14 mouse cellular contexts compared by ENCODE assay signal in genomic region chr2:118539040-118539439, GRCm38 (mm10). TPM values are rescaled to one million over a fixed set of nuclear protein-coding genes. Genes with fewer than 3 reads are reported as not detected.
DNase-seq lines count a peak whose midpoint lies in the region; ATAC-seq and TF ChIP-seq lines count a peak whose summit lies in the region.
"Had no signal": no experiment of that assay in that cellular context is flagged by ENCODE, and none has a peak within 500 bp of the region (broad histone marks: within the 10 kb centered on the region; RNA-seq: fewer than 3 reads in every experiment).

No protein-coding gene starts in this region.

- no peak overlapping the region for H3K4me2 ChIP-seq in kidney, embryonic 15.5 days
- H3K4me2 ChIP-seq in intestine, postnatal 0 days (replicated peaks; ENCODE audit: low read depth): no peak overlapping the region
- H3K4me2 ChIP-seq: midbrain, embryonic 13.5 days had no signal

- intact Hi-C loops in heart, adult 2 months (cut with DNase I): no loop called here
- intact Hi-C loops in heart, postnatal 36 days (cut with DNase I): no loop called here
- intact Hi-C loops in left cerebral cortex, postnatal 10 days (cut with DNase I): no loop called here

- H3K27me3 ChIP-seq in heart, adult 2 months (ENCODE audit: control insufficient read depth, insufficient read depth, low read length): no peaks in the 10 kb centered on the region
- H3K27me3 ChIP-seq in kidney, embryonic 15.5 days: no peaks in the 10 kb centered on the region
- H3K27me3 ChIP-seq in embryonic facial prominence, embryonic 10.5 days (replicated peaks; ENCODE audit: low read depth, poor library complexity, severe bottlenecking): no peaks in the 10 kb centered on the region
- H3K27me3 ChIP-seq in intestine, postnatal 0 days (replicated peaks; ENCODE audit: control insufficient read depth, insufficient read depth, low read length): no peaks in the 10 kb centered on the region
- H3K27me3 ChIP-seq: midbrain, embryonic 13.5 days had no signal

- H3K4me1 ChIP-seq in heart, adult 2 months (ENCODE audit: control insufficient read depth, insufficient read depth, low read length): peaks cover 23% of the 10 kb centered on the region
- H3K4me1 ChIP-seq in kidney, embryonic 15.5 days: peaks cover 75% of the 10 kb centered on the region
- H3K4me1 ChIP-seq in embryonic facial prominence, embryonic 10.5 days: peaks cover 74% of the 10 kb centered on the region
- H3K4me1 ChIP-seq in intestine, postnatal 0 days (replicated peaks; ENCODE audit: control insufficient read depth, insufficient read depth, low read length): peaks cover 19% of the 10 kb centered on the region

- TF ChIP-seq POLR2A in heart, adult 2 months (IDR thresholded peaks at IDR 0.05; ENCODE audit: insufficient read depth, low read depth, low read length): no peak

- H3K27ac ChIP-seq in heart, adult 2 months: peak overlapping the region; percentile 95; the same call in 1 of the 2 replicates
- H3K27ac ChIP-seq in kidney, embryonic 15.5 days: peak overlapping the region; percentile 45
- peak overlapping the region; percentile 75 for H3K27ac ChIP-seq in embryonic facial prominence, embryonic 10.5 days (replicated peaks)
- peak overlapping the region; percentile 28; the same call in 1 of the 2 replicates for H3K27ac ChIP-seq in intestine, postnatal 0 days (ENCODE audit: low read depth, low read length)
- H3K27ac ChIP-seq: midbrain, embryonic 13.5 days had no signal

- no peak overlapping the region for H3K4me3 ChIP-seq in heart, adult 2 months
- H3K4me3 ChIP-seq in kidney, embryonic 15.5 days (replicated peaks): no peak overlapping the region
- no peak overlapping the region for H3K4me3 ChIP-seq in embryonic facial prominence, embryonic 10.5 days
- no peak overlapping the region for H3K4me3 ChIP-seq in intestine, postnatal 0 days (ENCODE audit: low read depth, low read length)
- H3K4me3 ChIP-seq: midbrain, embryonic 13.5 days had no signal

- no peak for ATAC-seq in kidney, embryonic 15.5 days (replicated peaks; ENCODE audit: low FRiP score)
- no peak for ATAC-seq in intestine, postnatal 0 days
- ATAC-seq: activated CD4-positive, CD25-positive, alpha-beta regulatory T cell, adult 4 months; CD4-positive, CD25-positive, alpha-beta regulatory T cell, adult 4 months; midbrain, embryonic 13.5 days had no signal

- H3K79me2 ChIP-seq in heart, adult 2 months (replicated peaks; ENCODE audit: control insufficient read depth, insufficient read depth, low read length): no peaks in the 10 kb centered on the region

- no peak for TF ChIP-seq EP300 in heart, adult 2 months (IDR thresholded peaks at IDR 0.05; ENCODE audit: insufficient read depth, low read depth, low read length)

- H3K9ac ChIP-seq in heart, adult 2 months (ENCODE audit: low read depth, low read length): no peak overlapping the region
- no peak overlapping the region for H3K9ac ChIP-seq in kidney, embryonic 15.5 days
- no peak overlapping the region for H3K9ac ChIP-seq in intestine, postnatal 0 days (ENCODE audit: low read depth, low read length)
- H3K9ac ChIP-seq: midbrain, embryonic 13.5 days had no signal

- peak in 1 of 2 experiments; percentile 14 for DNase-seq in heart, adult 2 months
- no peak for DNase-seq in heart, postnatal 36 days
- DNase-seq in kidney, postnatal 25 days: no peak
- no peak for DNase-seq in embryonic facial prominence, embryonic 10.5 days (ENCODE audit: low spot score)
- DNase-seq in left cerebral cortex, postnatal 10 days (ENCODE audit: extremely low spot score in 1 of 2, low spot score in 2 of 2): no peak
- DNase-seq: cerebellum, postnatal 10 days; kidney, adult 8-10 months; right cerebral cortex, postnatal 14 days; thymus, adult 2 months had no signal

- H3K36me3 ChIP-seq in heart, adult 2 months (ENCODE audit: control insufficient read depth, insufficient read depth, low read length): peaks cover 4% of the 10 kb centered on the region; the same call in 1 of the 2 replicates
- H3K36me3 ChIP-seq in kidney, embryonic 15.5 days: peaks cover 9% of the 10 kb centered on the region
- peaks cover 42% of the 10 kb centered on the region for H3K36me3 ChIP-seq in embryonic facial prominence, embryonic 10.5 days (replicated peaks)
- H3K36me3 ChIP-seq in intestine, postnatal 0 days (ENCODE audit: control insufficient read depth, insufficient read depth): peaks cover 5% of the 10 kb centered on the region; the same call in 1 of the 2 replicates

- H3K9me3 ChIP-seq in kidney, embryonic 15.5 days (replicated peaks): no peaks in the 10 kb centered on the region
- no peaks in the 10 kb centered on the region for H3K9me3 ChIP-seq in embryonic facial prominence, embryonic 10.5 days
- no peaks in the 10 kb centered on the region for H3K9me3 ChIP-seq in intestine, postnatal 0 days (ENCODE audit: control insufficient read depth)
- H3K9me3 ChIP-seq: midbrain, embryonic 13.5 days had no signal

- no peak for TF ChIP-seq CTCF in heart, adult 2 months (IDR thresholded peaks at IDR 0.05)
- TF ChIP-seq CTCF in intestine, postnatal 0 days (IDR thresholded peaks at IDR 0.05; ENCODE audit: low read depth): no peak

- WGBS in heart, adult 2 months: 70% methylated on average over 8 of the region's 8 CpGs
- 77% methylated on average over 8 of the region's 8 CpGs for WGBS in kidney, embryonic 15.5 days
- 85% methylated on average over 8 of the region's 8 CpGs for WGBS in embryonic facial prominence, embryonic 10.5 days
- 78% methylated on average over 8 of the region's 8 CpGs for WGBS in intestine, postnatal 0 days

RNA-seq across cellular contexts. Expression of gene Bmf, which starts 10.4 kb away (rescaled TPM):
- 1 to 10 TPM; 5.5 to 7.0 TPM for total RNA-seq in heart, adult 2 months (2021)
- 2.9 and 5.7 TPM in 2 replicates for polyA plus RNA-seq in heart, adult 2 months (2012; rRNA removed)
- 1 to 10 TPM; 6.7 to 8.2 TPM for total RNA-seq in heart, postnatal 36 days (2021)
- polyA plus RNA-seq in kidney, embryonic 15.5 days (2015; fragmentation: Nextera tagmentation; extraction: Ambion mirVana): 7.6 and 8.2 TPM in 2 replicates
- 5.6 and 6.0 TPM in 2 replicates for polyA plus RNA-seq in embryonic facial prominence, embryonic 10.5 days (2016; fragmentation: Nextera tagmentation; extraction: Ambion mirVana)
- 1.4 and 1.7 TPM in 2 replicates for polyA plus RNA-seq in intestine, postnatal 0 days (2015; fragmentation: Nextera tagmentation; extraction: Ambion mirVana)
- 1 to 10 TPM; 4.0 to 5.2 TPM for total RNA-seq in left cerebral cortex, postnatal 10 days (2021)

RNA-seq across cellular contexts. Expression of gene Bub1b, which starts 59.0 kb away (rescaled TPM):
- total RNA-seq in heart, adult 2 months (2021): 1 to 10 TPM in 1 of 2 experiments, under 1 TPM in 1; 0.65 to 1.8 TPM
- polyA plus RNA-seq in heart, adult 2 months (2012; rRNA removed): 0.25 and 1.1 TPM in 2 replicates
- total RNA-seq in heart, postnatal 36 days (2021): 1 to 10 TPM; 1.4 to 1.8 TPM
- 98.5 and 103 TPM in 2 replicates for polyA plus RNA-seq in kidney, embryonic 15.5 days (2015; fragmentation: Nextera tagmentation; extraction: Ambion mirVana)
- 162 and 169 TPM in 2 replicates for polyA plus RNA-seq in embryonic facial prominence, embryonic 10.5 days (2016; fragmentation: Nextera tagmentation; extraction: Ambion mirVana)
- 8.9 and 9.9 TPM in 2 replicates for polyA plus RNA-seq in intestine, postnatal 0 days (2015; fragmentation: Nextera tagmentation; extraction: Ambion mirVana)
- total RNA-seq in left cerebral cortex, postnatal 10 days (2021): 1 to 10 TPM; 2.8 to 4.5 TPM

RNA-seq across cellular contexts. Expression of gene Srp14, which starts 59.5 kb away (rescaled TPM):
- 100 to 1,000 TPM; 116 to 129 TPM for total RNA-seq in heart, adult 2 months (2021)
- 64.9 and 112 TPM in 2 replicates for polyA plus RNA-seq in heart, adult 2 months (2012; rRNA removed)
- 100 to 1,000 TPM; 114 to 118 TPM for total RNA-seq in heart, postnatal 36 days (2021)
- polyA plus RNA-seq in kidney, embryonic 15.5 days (2015; fragmentation: Nextera tagmentation; extraction: Ambion mirVana): 224 and 241 TPM in 2 replicates
- 234 and 245 TPM in 2 replicates for polyA plus RNA-seq in embryonic facial prominence, embryonic 10.5 days (2016; fragmentation: Nextera tagmentation; extraction: Ambion mirVana)
- polyA plus RNA-seq in intestine, postnatal 0 days (2015; fragmentation: Nextera tagmentation; extraction: Ambion mirVana): 164 and 168 TPM in 2 replicates
- 100 to 1,000 TPM; 159 to 171 TPM for total RNA-seq in left cerebral cortex, postnatal 10 days (2021)

Comparison
In these comparisons a context has a peak if more than half of its experiments do, and no peak if none do; other contexts are left out.
1. H3K27ac ChIP-seq: peak in every context shown above with its lines; median percentile 95 in heart, adult 2 months; 75 in embryonic facial prominence, embryonic 10.5 days; 45 in kidney, embryonic 15.5 days; 28 in intestine, postnatal 0 days.